Mouse (Mus musculus) midbrain, embryonic 12.5 days (tissue): ENCODE measurements around the gene Magoh. TPM values are rescaled to one million over a fixed set of nuclear protein-coding genes. Genes with fewer than 3 reads are reported as not detected.

Experiments used
- ATAC-seq: fragments of 200-750 bp; cut with Nextera tagmentation; 2 replicates; pipeline ENCODE4 v1.8.0; 2017; ENCODE audit warnings: low read depth, moderate TSS enrichment, moderate library complexity; ENCODE audit not compliant: low FRiP score
- H3K27ac ChIP-seq: fragments of 300-500 bp; sonication (generic); replicated peaks from 2 replicates; pipeline ENCODE4 v1.5.1; 2016; ENCODE audit warnings: mild to moderate bottlenecking
- H3K27me3 ChIP-seq: fragments of 300-500 bp; sonication (generic); 2 replicates; pipeline ENCODE4 v1.6.1; 2016; ENCODE audit warnings: mild to moderate bottlenecking
- H3K36me3 ChIP-seq: fragments of 300-500 bp; sonication (generic); 2 replicates; pipeline ENCODE4 v1.6.1; 2016
- H3K4me1 ChIP-seq: fragments of 300-500 bp; sonication (generic); 2 replicates; pipeline ENCODE4 v1.6.1; 2016
- H3K4me2 ChIP-seq: fragments of 300-500 bp; sonication (generic); replicated peaks from 2 replicates; pipeline ENCODE4 v1.6.1; 2016; ENCODE audit warnings: mild to moderate bottlenecking, moderate library complexity
- H3K4me3 ChIP-seq: fragments of 300-500 bp; sonication (generic); 2 replicates; pipeline ENCODE4 v1.5.1; 2016; ENCODE audit warnings: mild to moderate bottlenecking
- H3K9ac ChIP-seq: fragments of 300-500 bp; sonication (generic); replicated peaks from 2 replicates; pipeline ENCODE4 v1.6.1; 2016; ENCODE audit warnings: mild to moderate bottlenecking, moderate library complexity
- H3K9me3 ChIP-seq: fragments of 300-500 bp; sonication (generic); 2 replicates; pipeline ENCODE4 v1.6.1; 2016; ENCODE audit warnings: mild to moderate bottlenecking
- WGBS: fragments of 180-500 bp; shearing (Covaris S2); methylation state at CpG from one replicate; pipeline ENCODE4 v1.1.7; 2016; 5-methylcytosine and 5-hydroxymethylcytosine counted together
- polyA plus RNA-seq: library from polyadenylated mRNA; unstranded; fragments of >200 nt; fragmentation: Nextera tagmentation; extraction: Ambion mirVana; gene quantifications from 2 replicates; pipeline ENCODE4 v1.2.1, GENCODE M21; 2016

Gene Magoh
- polyA plus RNA-seq, 1 experiment from 2014 or later = 210 TPM

GRCm38 (mm10) chr4:107889731-107890432, 10.3 kb downstream of the Magoh start, which contains the start of gene 0610037L13Rik:
TSS of gene 0610037L13Rik (plus strand) at chr4:107889813.
- Histone ChIP-seq H3K4me3 (peak within 1 kb of the TSS; percentile 53), H3K4me1 (peaks cover 12% of the 10 kb centered on the region), H3K27ac (peak within 1 kb of the TSS; percentile 89), H3K9ac (peak within 1 kb of the TSS; percentile 56), H3K36me3 (peaks cover 51% of the 10 kb centered on the region), H3K9me3 (no peaks in the 10 kb centered on the region), H3K4me2 (peak within 1 kb of the TSS; percentile 63), H3K27me3 (no peaks in the 10 kb centered on the region)
- under 1% methylated on average over 48 of the region's 48 CpGs for WGBS
- peak; percentile 97 for ATAC-seq

DNA sequence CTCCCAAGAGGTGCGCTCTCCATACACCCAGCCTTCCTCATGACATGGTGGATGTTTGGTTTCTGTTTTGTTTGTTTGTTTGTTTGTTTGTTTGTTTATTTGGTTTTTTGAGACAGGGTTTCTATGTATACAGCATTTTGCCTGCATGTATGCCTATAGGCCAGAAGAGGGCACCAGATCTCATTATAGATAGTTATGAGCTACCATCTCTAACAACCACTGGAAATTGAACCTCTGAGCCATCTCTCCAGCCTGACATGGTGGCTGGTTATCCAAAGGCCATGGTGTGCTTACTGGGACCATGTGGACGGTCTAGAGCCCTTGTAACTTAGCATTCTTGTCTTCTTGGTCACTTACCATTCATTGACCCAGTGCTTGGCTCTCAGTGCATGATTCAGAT, 13.1 kb downstream of the Magoh start:
- no peak overlapping the region for H3K4me2 ChIP-seq
- H3K27me3 ChIP-seq = no peaks in the 10 kb centered on the region
- peaks cover 12% of the 10 kb centered on the region for H3K4me1 ChIP-seq
- WGBS = 83% methylated on average over 2 of the region's 2 CpGs
- peaks cover 56% of the 10 kb centered on the region for H3K36me3 ChIP-seq
- no peak overlapping the region for H3K9ac ChIP-seq
- no peak overlapping the region for H3K4me3 ChIP-seq
- H3K9me3 ChIP-seq = no peaks in the 10 kb centered on the region
- no peak for ATAC-seq
- H3K27ac ChIP-seq = no peak overlapping the region

DNA sequence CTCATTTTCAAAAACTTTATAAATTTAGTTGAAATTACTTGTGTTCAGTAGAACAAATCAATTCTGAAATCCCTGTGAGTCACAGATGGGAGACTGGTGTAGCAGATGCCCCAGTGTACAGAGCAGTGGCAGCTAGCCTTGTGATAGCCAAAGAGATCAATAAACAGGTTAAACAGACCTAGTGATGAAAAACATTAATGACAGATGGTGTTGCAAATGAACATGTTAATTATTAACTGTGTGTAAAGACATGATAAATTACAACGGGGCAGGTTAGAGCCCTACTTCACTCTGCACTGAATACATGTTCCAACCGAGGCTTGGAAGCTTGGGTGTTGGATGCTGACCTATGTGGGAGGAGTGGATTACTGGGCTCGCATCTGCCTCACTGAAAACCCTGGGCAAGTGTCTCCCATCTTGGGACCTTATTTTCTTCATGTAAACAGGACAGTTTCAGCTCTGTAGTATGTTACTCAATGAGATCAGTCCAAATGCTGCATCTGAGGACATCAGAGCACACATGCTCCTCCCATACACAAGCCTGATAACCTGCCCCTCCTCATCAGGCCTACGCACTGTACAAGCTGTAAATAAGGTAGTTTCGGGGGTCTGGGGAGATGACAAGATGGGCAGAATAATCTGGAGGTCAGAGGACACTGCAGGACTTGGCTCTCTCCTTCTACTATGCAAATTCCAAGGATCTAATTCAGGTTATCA, 19.8 kb downstream of the Magoh start:
- H3K4me1 ChIP-seq = no peaks in the 10 kb centered on the region
- no peaks in the 10 kb centered on the region for H3K9me3 ChIP-seq
- H3K9ac ChIP-seq = no peak overlapping the region
- no peak overlapping the region for H3K4me2 ChIP-seq
- H3K36me3 ChIP-seq = peaks cover 52% of the 10 kb centered on the region
- 87% methylated on average over 5 of the region's 5 CpGs for WGBS
- no peak overlapping the region for H3K27ac ChIP-seq
- no peak overlapping the region for H3K4me3 ChIP-seq
- H3K27me3 ChIP-seq = no peaks in the 10 kb centered on the region
- no peak for ATAC-seq

GRCm38 (mm10) chr4:107900206-107900605, 20.7 kb downstream of the Magoh start:
- peaks cover 49% of the 10 kb centered on the region for H3K36me3 ChIP-seq
- H3K27me3 ChIP-seq = no peaks in the 10 kb centered on the region
- 93% methylated on average over 3 of the region's 3 CpGs for WGBS
- no peak for ATAC-seq
- no peaks in the 10 kb centered on the region for H3K9me3 ChIP-seq
- H3K9ac ChIP-seq = no peak overlapping the region
- H3K27ac ChIP-seq = no peak overlapping the region
- no peak overlapping the region for H3K4me2 ChIP-seq
- H3K4me1 ChIP-seq = no peaks in the 10 kb centered on the region
- H3K4me3 ChIP-seq = no peak overlapping the region

DNA sequence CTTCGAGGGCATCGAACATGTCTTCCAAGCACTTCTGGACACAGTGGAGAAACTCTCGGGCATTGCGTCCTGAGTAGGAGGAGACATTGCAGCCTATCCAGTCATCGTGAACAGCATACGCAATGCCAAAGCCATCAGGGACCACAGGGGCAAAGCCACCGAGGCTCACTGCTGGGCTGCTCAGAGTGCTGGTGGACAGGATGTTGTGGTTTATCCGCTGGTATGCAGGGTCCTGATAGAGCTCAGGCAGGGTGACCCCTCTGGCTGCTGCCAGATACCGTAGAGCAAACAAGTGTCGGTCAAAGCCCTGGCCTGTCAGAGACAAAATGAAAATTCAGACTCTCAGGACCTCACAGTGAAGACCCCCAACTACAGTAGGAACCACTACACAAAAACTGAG, 24.7 kb downstream of the Magoh start:
- Histone ChIP-seq H3K36me3 (peaks cover 34% of the 10 kb centered on the region), H3K27me3 (no peaks in the 10 kb centered on the region), H3K4me3 (no peak overlapping the region), H3K9ac (no peak overlapping the region), H3K4me1 (no peaks in the 10 kb centered on the region), H3K9me3 (no peaks in the 10 kb centered on the region), H3K4me2 (no peak overlapping the region), H3K27ac (no peak overlapping the region)
- no peak for ATAC-seq
- WGBS = 92% methylated on average over 10 of the region's 10 CpGs

DNA sequence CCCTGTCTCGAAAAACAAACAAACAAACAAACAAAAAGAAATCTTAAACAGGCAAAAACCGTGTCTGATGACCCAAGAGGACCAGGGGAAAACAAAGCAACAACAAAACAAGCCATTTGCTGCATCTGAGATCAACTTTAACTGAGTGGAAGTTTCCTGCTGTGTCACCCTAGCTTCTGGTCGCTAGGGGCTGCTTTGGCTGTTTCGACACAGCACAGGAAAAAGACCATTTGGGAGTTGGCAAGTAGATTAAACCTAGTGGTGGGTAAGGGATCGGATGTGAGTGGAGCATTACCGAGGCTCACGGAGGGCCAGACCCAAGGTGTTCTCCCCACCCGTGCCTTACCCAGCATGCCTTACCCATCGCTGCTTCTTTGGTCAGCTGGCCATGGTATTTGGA, 27.0 kb downstream of the Magoh start:
- no peaks in the 10 kb centered on the region for H3K9me3 ChIP-seq
- no peak overlapping the region for H3K27ac ChIP-seq
- 90% methylated on average over 9 of the region's 9 CpGs for WGBS
- H3K36me3 ChIP-seq = peaks cover 48% of the 10 kb centered on the region
- H3K4me1 ChIP-seq = no peaks in the 10 kb centered on the region
- H3K9ac ChIP-seq = no peak overlapping the region
- H3K4me2 ChIP-seq = no peak overlapping the region
- no peak for ATAC-seq
- no peak overlapping the region for H3K4me3 ChIP-seq
- no peaks in the 10 kb centered on the region for H3K27me3 ChIP-seq

DNA sequence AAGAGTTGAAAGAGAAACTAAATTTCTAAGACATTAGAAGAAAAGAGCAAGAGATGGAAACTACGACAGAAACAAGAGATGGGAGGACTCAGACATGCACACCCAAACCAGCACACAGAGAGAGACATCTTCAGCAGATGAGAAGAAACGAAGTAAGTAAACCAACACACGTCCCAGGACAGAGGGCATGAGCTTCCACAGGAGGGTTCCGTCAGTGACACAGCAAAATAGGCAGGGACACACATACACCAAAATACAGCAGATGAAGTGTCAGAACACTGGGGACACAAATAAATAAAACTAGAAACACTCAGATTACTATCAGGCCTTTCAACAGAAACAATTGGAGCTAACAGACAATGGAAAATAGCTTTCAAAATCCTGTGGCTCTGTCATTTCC, 30.5 kb downstream of the Magoh start:
- Histone ChIP-seq H3K4me2 (no peak overlapping the region), H3K4me3 (no peak overlapping the region), H3K27me3 (no peaks in the 10 kb centered on the region), H3K27ac (no peak overlapping the region), H3K9me3 (no peaks in the 10 kb centered on the region), H3K4me1 (no peaks in the 10 kb centered on the region), H3K9ac (no peak overlapping the region), H3K36me3 (peaks cover 55% of the 10 kb centered on the region)
- WGBS = 89% methylated on average over 4 of the region's 4 CpGs
- no peak for ATAC-seq

GRCm38 (mm10) chr4:107920336-107920735, 40.8 kb downstream of the Magoh start:
- Histone ChIP-seq H3K4me1 (peaks cover 11% of the 10 kb centered on the region), H3K9ac (no peak overlapping the region), H3K27ac (no peak overlapping the region), H3K36me3 (no peaks in the 10 kb centered on the region), H3K27me3 (no peaks in the 10 kb centered on the region), H3K4me3 (no peak overlapping the region), H3K9me3 (no peaks in the 10 kb centered on the region), H3K4me2 (no peak overlapping the region)
- ATAC-seq = no peak
- 94% methylated on average over 2 of the region's 2 CpGs for WGBS

DNA sequence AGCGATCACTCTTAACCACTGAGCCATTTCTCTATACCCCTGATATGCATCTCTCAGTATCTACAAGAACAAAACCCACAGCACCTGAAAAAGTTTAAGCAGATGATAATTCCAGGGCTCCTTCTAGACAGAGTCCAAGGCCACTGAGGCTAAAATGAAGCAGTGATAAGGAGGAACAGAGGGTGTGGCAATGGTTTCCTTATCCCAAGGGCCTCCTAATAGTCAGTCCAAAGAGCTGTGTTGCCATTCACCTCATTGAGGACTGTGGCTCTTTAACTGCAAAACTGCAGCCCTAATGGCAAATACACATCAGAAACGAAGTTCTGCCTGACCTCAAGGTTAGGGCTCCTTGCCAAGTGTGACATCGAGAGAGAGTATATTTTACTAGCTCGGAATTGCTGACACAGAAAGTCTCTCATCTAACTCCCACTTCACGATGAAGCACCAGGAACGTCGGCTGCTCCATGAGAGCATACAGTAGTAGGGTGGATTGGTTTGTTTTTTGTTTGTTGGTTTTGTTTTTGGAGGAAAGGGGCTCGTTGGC, 41.7 kb downstream of the Magoh start:
- H3K9me3 ChIP-seq = no peaks in the 10 kb centered on the region
- WGBS = 89% methylated on average over 8 of the region's 8 CpGs
- no peak for ATAC-seq

DNA sequence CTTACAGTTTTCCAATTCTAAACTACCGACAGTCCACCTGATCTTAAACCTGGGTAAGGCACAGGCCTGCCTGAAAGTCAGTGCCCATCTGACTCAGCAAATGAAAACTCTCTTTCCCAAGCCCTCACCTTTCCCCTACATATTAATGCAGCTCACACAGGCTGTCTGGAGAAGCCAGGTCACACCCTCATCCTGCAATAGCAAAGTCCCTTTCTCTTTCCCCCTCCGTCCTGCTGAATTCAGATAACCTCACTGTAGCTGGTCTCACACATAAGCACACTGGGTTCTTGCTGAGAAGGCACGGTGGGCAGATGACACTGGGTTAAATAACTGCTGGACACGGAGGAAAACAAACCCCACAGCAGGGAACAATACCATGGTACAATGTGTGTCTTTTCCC, 42.4 kb downstream of the Magoh start:
- H3K4me3 ChIP-seq = no peak overlapping the region
- WGBS = 70% methylated on average over 4 of the region's 4 CpGs
- H3K9ac ChIP-seq = no peak overlapping the region
- H3K36me3 ChIP-seq = no peaks in the 10 kb centered on the region
- no peak for ATAC-seq
- no peak overlapping the region for H3K27ac ChIP-seq
- peak overlapping the region; percentile 80; the same call in 1 of the 2 replicates for H3K4me2 ChIP-seq
- no peaks in the 10 kb centered on the region for H3K9me3 ChIP-seq
- H3K27me3 ChIP-seq = no peaks in the 10 kb centered on the region
- H3K4me1 ChIP-seq = peaks cover 11% of the 10 kb centered on the region

More for the DNA sequence above, 41.7 kb downstream of the Magoh start:
- Histone ChIP-seq H3K4me2 (no peak overlapping the region), H3K27me3 (no peaks in the 10 kb centered on the region), H3K27ac (no peak overlapping the region), H3K36me3 (no peaks in the 10 kb centered on the region), H3K9ac (no peak overlapping the region), H3K4me3 (no peak overlapping the region), H3K4me1 (peaks cover 11% of the 10 kb centered on the region)

- Histone ChIP-seq H3K4me3 (peak within 1 kb of the TSS; percentile 66), H3K27ac (0 out of 2 replicates have a peak within 1 kb of the TSS, but pooled peaks have one; percentile 46), H3K36me3 (no peaks in the 10 kb centered on the region), H3K9ac (peak within 1 kb of the TSS; percentile 79), H3K4me2 (peak within 1 kb of the TSS; percentile 80), H3K9me3 (no peaks in the 10 kb centered on the region), H3K4me1 (peaks cover 11% of the 10 kb centered on the region), H3K27me3 (no peaks in the 10 kb centered on the region)
- WGBS = 2% methylated on average over 38 of the region's 38 CpGs
- peak; percentile 97 for ATAC-seq
These were observed 43.7 kb downstream of the Magoh start, which contains the start of gene Cpt2 for GRCm38 (mm10) chr4:107923145-107923802. TSS of gene Cpt2 (minus strand) at chr4:107923610.

DNA sequence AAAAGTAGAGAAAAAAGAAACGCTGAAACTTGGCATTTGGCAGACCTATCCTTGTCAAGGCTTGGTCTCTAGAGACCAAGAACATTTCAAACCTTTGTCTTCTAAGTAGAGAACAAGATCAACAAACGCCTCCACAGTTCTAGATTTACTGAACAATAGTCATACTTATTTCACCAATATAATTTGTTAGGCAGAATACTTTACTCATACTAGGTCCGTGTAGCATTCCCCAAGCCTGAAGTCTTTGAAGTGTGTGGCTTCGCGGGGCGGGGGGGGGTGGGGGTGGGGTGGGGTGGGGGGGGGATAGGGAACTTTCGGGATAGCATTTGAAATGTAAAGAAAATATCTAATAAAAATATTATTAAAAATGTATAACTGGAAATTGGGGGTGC, 44.2 kb downstream of the Magoh start:
- H3K27me3 ChIP-seq = no peaks in the 10 kb centered on the region
- no peak overlapping the region for H3K27ac ChIP-seq
- no peak overlapping the region for H3K9ac ChIP-seq
- no peaks in the 10 kb centered on the region for H3K36me3 ChIP-seq
- WGBS = 55% methylated on average over 7 of the region's 7 CpGs
- ATAC-seq = peak; percentile 60; the same call in 1 of the 2 replicates
- peaks cover 11% of the 10 kb centered on the region for H3K4me1 ChIP-seq
- H3K4me3 ChIP-seq = peak overlapping the region; percentile 66
- H3K4me2 ChIP-seq = peak overlapping the region; percentile 80
- H3K9me3 ChIP-seq = no peaks in the 10 kb centered on the region
